Mouse (Mus musculus): ENCODE data around the gene Nup153.

GRCm38 (mm10) chr13:46701486-46701885, 26.3 kb downstream of the Nup153 start:
- no peak for TF ChIP-seq POLR2A (IDR thresholded peaks at IDR 0.05; ENCODE audit: insufficient read depth, low read depth, low read length)
- TF ChIP-seq CTCF (IDR thresholded peaks at IDR 0.05; ENCODE audit: insufficient read depth, low read depth, low read length) = no peak
